Mouse (Mus musculus): ENCODE measurements at regions not wholly inside any gene's neighbourhood (a gene's known extent, or its start where the extent isn't known, plus 50 kb on each side); places are given as distances from the start of the nearest gene placed in this dataset.

DNA sequence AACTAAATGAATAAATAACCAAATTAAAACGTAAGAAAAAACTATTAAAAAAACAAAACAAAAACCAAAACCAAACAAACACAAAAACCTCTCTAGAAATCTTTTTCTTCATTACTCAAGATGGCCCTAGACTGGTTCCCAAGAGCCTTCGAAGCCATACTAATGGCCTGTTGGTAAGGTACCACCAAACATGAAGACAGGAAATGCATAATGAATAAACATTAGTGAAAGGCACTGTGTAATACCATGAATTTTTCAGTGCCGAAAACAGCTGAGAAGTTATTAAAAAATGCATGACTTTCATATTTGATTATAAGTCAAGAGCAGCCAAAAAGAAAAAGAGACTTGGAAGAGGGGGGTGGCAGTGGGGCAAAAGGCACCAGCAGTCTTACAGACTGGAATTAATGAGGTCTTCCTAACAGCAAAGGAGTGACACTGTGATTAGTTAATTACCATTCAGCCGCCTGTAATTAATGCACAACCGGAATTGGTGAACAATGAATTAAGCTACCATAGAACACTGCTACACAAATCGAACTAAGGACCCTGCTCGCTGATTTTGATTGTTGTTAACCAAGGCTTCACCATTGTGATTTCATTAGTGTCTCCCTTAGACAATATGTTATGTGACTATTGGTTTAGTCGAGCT is 55.7 kb upstream of the Vstm2b start:
- H3K4me3 ChIP-seq, result no peak overlapping the region
- no peak overlapping the region for H3K27ac ChIP-seq
- no peak for TF ChIP-seq CTCF (conservative IDR thresholded peaks at IDR 0.05)
- DNase-seq (ENCODE audit: low spot score in 2 of 2), result no peak

DNA sequence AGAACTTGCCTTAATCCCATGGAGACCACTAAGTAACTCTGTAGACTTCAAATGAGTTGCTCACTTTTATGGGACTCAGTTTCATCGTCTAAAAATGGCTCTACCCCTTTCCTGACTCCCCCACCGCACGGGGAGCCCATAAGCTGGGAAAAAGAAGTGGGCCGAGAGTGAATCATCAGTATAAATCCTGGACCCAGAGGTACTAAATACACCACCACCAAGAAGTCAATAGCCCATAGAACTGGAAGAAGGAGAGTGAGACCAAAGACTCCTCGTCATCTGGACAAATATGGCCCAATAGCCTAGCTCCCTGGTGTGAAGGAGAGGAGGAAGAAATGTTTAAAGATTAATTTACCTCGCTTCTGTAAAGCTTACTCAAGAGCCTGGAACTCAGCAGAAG is 51.6 kb upstream of the Vstm2b start:
- no peak overlapping the region for H3K27ac ChIP-seq
- H3K4me3 ChIP-seq, result no peak overlapping the region
- no peak for DNase-seq (ENCODE audit: low spot score in 2 of 2)
- no peak for TF ChIP-seq CTCF (conservative IDR thresholded peaks at IDR 0.05)

Data from layer of hippocampus, adult 2 months (tissue).